Mouse (Mus musculus) gastrocnemius, adult 8-10 months (tissue): ENCODE measurements at regions not wholly inside any gene's neighbourhood (a gene's known extent, or its start where the extent isn't known, plus 50 kb on each side); places are given as distances from the start of the nearest gene placed in this dataset.

ENCODE experiments used
- DNase-seq, 2 experiments: peaks; one replicate each; pipeline ENCODE4 v3.0.0; 2022; ENCODE audit warnings: low spot score in 2 of 2

GRCm38 (mm10) chr2:178990959-178991358 is 451.3 kb upstream of the Cdh4 start:
- DNase-seq, result no peak

DNA sequence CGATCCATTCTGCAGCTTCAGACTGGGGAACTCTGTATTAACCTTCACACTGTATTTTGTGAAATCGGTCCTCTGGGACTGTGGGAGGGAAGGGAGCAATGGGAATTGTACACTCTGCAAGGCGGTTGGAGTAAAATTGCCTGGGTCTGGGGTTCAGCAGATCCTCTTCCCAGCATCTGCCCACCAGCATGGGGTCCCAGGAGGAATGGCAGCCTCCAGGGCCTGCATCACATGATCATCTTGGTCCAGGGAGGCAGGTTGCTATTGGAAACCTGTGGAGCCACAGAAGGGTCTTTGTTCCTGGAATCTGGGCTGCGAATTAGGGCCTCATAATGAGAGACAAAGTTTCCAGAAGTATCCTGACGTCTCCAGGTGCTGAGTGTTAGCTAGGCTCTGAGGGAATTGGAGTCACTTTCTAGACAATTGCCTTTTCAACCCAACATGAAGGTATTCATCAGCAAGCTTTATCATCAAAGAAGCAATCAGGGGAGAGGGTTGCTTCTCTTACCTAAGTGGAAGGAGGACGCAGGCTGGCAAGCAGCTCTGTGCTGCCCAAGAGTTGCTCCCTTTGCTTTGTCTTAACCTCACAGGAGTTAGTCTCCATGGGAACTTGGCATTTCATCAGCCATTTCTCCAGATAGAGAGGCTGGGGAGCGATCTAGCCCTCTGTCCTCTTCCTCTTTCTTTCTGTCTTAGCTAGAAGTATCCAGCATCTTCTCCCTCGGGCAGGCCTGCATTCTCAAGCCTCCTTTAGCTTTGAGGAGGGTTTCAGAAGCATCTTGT is 449.7 kb upstream of the Cdh4 start:
- DNase-seq, result no peak

GRCm38 (mm10) chr2:178997921-178998320 is 444.3 kb upstream of the Cdh4 start:
- no peak for DNase-seq

DNA sequence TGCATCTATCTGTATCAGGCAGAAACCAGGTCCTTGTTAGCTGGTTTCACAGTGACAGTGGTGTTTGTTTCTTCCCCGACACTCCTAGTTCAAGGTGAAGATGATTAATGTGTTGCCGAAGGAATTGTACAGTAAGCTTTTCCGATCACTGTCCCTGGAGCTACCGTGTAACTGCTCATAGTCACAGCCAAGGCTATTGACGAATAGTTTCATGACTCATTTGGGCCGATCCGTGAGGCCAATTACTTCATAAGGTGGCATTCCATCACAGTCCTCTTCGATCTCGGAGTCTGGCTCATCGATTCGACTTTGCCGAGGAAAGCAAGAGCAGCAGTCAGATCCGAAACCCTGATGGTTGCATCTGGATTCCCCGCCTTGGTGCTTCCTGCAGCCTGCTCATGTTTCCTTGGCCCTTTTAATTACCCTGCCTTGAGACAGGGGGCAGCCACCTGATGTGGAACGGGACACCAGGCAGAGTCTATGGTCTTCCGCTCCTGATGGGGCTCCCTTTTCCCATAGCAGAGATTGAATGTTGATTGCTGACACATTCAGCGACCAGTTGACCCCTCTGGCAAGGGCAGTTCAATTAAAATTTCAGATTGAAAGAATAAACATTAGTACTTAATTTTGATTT is 441.7 kb upstream of the Cdh4 start:
- no peak for DNase-seq

GRCm38 (mm10) chr2:179007766-179008165 is 434.5 kb upstream of the Cdh4 start:
- DNase-seq, result no peak

GRCm38 (mm10) chr2:179013891-179014593 is 428.2 kb upstream of the Cdh4 start:
- no peak for DNase-seq

- no peak for DNase-seq
These were observed 419.5 kb upstream of the Cdh4 start for GRCm38 (mm10) chr2:179022675-179023194.

DNA sequence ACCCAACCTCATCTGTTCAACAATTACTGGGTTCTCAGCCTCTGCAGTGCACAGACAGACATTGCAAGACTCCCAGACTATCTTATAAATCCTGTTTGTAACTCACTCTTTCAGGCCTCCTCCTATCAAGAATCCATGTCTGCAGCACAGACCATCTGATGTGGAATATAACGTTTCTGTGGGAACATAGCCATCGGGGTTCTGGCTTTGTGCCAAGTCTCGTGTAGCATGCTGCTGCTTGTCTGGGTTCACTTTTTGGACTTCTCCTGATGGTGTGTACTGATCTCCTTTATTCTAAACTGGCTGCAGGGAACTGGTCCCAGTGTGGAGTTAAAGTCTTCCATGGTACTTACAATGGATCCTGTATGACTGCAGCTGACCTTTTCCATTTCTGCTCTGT is 418.0 kb upstream of the Cdh4 start:
- DNase-seq, result no peak

GRCm38 (mm10) chr2:179033171-179033570 is 409.1 kb upstream of the Cdh4 start:
- no peak for DNase-seq

GRCm38 (mm10) chr2:179035446-179035845 is 406.8 kb upstream of the Cdh4 start:
- no peak for DNase-seq

- no peak for DNase-seq
These were observed 402.5 kb upstream of the Cdh4 start for GRCm38 (mm10) chr2:179039697-179040096.

GRCm38 (mm10) chr2:179043671-179044070 is 398.6 kb upstream of the Cdh4 start:
- DNase-seq, result no peak

DNA sequence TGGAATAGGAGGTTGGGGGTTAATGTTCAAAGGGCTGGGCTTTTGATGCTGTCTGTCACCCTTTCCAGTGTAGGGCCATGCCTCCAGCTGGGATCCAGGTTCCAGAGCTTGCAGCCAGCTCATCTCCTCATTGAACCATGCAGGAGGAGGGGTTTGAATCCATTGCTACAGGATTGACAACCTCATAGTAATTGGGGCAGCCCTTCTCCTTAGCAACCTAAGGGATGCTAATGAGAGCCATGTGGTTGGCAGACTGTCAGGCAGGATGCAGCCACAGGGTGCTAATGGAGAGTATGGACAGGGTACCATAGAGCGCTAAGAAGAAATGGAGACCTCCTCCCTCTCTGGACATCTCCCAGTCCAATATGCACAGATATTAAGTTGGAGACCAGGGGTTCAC is 396.9 kb upstream of the Cdh4 start:
- DNase-seq, result no peak

- DNase-seq, result no peak
These were observed 387.8 kb upstream of the Cdh4 start for GRCm38 (mm10) chr2:179054441-179054840.

DNA sequence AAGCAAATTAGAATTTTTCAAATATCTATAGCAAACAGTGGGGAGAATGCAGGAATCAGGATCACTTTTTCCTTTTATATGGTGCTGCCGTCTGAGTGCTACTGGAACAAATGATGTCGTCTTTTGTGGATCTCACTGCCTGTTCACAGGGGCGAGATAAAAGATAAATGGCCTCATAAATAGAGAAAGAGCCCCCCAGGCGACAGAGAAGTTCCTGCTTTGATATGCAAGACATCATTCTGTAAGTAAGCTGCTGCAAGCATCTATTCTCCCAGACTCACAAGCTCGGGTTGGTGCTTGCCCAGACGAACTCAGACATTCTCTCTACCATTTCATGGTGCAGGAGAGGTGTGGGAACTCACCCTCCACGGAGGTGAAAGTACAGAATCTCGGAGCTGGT is 377.6 kb upstream of the Cdh4 start:
- DNase-seq, result no peak

DNA sequence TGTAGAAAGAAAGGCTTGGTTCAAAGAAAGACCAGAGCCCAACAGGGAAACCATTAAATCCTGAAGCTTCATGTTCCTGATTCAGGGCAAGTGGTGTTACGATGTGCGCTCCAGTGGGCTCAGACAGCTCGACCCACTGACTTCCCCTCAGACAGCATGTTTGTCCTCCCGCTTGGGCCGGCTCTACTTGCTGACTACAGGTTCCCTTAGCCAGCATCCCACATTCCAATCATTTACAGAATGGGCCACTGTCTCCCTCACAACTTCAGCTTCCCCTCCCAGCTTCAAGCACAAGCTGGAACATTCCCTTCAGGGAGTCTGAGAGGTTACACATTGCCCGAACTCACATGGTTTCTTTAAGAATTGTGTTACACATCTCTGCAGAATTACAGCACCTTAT is 372.7 kb upstream of the Cdh4 start:
- DNase-seq, result no peak

DNA sequence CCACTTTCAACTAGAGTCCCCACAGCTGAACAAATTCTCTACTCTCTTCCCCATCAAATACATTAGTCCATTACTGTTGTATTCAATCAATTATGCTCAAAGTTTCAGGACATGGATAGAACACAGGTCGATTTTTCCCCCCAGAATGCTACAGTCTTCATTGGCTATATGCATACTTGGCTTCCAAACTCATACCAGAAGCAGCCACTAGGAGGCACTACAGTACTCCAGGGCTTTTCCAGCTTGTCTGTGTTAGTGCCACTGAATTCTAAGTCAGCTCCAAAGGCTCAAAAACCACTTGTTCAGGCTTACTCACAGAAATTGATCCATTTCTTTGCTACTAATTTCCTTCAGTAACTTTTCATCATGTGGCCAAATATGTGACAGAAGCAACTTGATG is 371.9 kb upstream of the Cdh4 start:
- no peak for DNase-seq

- no peak for DNase-seq
These were observed 361.6 kb upstream of the Cdh4 start for GRCm38 (mm10) chr2:179080462-179081274.

DNA sequence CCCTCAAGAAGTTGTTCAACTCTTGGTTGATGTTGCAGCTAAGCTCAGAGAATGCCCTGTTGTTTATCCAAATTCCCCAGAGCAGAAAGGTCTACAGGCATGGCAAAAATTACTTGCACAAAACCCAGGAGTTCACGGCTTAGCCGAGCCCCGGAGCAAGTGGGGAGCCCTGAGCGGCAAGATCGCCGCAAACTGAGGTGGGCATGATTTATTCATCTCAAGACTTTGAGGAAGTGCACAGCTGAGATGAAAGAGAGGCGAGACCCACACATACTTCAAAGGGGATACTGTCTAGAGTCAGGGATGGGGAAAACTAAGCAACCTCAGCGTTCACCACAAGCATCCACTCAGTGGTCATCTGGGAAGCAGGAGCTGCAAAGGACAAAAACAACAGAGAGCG is 355.3 kb upstream of the Cdh4 start:
- no peak for DNase-seq

GRCm38 (mm10) chr2:179091480-179091879 is 350.8 kb upstream of the Cdh4 start:
- no peak for DNase-seq

GRCm38 (mm10) chr2:179093996-179094395 is 348.2 kb upstream of the Cdh4 start:
- no peak for DNase-seq

DNA sequence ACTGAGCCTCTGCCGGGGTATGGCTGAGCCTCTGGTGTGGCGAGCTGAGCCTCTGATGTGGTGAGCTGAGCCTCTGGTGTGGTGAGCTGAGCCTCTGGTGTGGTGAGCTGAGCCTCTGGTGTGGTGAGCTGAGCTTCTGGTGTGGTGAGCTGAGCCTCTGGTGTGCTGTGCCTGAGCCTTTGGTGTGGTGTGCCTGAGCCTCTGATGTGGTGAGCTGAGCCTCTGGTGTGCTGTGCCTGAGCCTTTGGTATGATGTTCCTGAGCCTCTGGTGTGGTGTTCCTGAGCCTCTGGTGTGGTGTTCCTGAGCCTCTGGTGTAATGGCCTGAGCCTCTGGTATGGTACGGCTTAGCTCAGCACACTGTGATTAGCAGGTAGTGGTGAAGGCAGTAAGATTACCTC is 346.2 kb upstream of the Cdh4 start:
- no peak for DNase-seq
